Mouse (Mus musculus): ENCODE data around the gene Etnk1.

GRCm38 (mm10) chr6:143153751-143154494, 13.1 kb upstream of the Etnk1 start:
- no peak for TF ChIP-seq POLR2A (IDR thresholded peaks at IDR 0.05; ENCODE audit: extremely low read depth, insufficient read depth, low read length)
- TF ChIP-seq CTCF (IDR thresholded peaks at IDR 0.05; ENCODE audit: extremely low read depth, insufficient read depth, low read length) = no peak
